Mouse (Mus musculus) E14TG2a.4 (cell line): ENCODE results near the gene Ech1.

ENCODE experiments used
- CTCF ChIP-seq: conservative IDR thresholded peaks from 2 replicates; pipeline ENCODE4 v1.5.1; 2014; ENCODE audit warnings: low read length
- POU5F1 ChIP-seq: IDR thresholded peaks from 2 replicates; pipeline ENCODE4 v1.6.1; 2014; ENCODE audit warnings: low read length, borderline replicate concordance

GRCm38 (mm10) chr7:28849700-28850236 is 24.8 kb downstream of the Ech1 start:
- no peak for TF ChIP-seq CTCF
- TF ChIP-seq POU5F1: no peak
